Mouse (Mus musculus): ENCODE data around the gene Sidt1. TPM values are rescaled to one million over a fixed set of nuclear protein-coding genes. Genes with fewer than 3 reads are reported as not detected.
"Not testable (repeated sequence)": the region's sequence is repeated elsewhere in the genome, so short reads cannot be mapped to it uniquely, and the experiment has no call there.

The Sidt1 gene
- total RNA-seq, 4 experiments from 2014 or later: 30.7 to 36.5 (median 32.2) TPM

DNA sequence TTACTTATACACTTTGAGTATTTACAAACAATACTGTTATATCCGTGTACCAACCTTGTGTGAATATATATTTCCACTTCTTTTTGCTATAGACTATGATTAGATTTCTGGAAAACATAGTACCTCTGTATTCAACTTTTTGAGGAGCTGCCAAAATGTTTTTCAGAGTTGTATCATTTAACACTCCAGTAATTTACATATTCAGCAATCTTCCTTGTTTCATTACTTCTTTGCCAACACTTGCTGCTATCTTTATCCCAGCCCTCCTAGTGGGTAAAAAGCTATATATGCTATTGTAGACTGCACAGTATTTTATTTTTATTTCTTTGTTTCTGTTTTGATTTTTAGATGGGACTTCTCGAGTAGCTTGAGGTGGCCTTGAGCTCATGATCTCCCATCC, 29.2 kb downstream of the Sidt1 start:
- DNase-seq (ENCODE audit: low spot score in 2 of 2): no peak

DNA sequence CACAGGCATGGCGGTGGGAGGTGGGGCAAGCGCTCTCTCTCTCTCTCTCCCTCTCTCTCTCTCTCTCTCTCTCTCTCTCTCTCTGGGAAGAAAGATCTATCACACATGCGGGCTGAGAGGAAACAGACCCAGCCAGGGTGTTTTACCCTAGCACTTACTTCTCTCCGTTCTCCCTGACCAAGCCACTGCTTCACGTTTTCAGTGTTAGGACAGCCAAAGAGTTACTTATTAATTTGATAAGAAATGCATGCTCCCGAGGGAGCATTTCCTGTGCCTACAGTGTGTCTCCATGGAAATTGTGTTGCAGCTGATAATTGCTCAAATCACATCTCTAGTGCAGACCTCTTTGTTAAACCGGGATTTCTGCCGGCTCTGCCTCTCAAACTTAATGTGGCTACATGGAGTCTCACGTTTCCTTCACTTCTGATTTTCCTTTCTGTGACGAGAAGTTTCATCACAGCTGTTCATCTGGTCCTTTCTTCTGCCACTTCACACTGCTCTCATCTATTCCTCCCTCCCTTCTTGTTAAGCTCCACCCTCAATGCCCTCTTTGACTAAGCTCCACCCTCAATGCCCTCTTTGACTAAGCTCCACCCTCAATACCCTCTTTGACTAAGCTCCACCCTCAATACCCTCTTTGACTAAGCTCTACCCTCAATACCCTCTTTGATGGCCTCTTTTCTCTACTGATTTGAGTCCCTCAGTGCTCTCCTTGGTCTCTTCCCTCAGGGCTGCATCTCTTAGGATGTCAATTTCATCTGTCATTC, 30.7 kb downstream of the Sidt1 start:
- no peak for DNase-seq (ENCODE audit: low spot score in 2 of 2)

DNA sequence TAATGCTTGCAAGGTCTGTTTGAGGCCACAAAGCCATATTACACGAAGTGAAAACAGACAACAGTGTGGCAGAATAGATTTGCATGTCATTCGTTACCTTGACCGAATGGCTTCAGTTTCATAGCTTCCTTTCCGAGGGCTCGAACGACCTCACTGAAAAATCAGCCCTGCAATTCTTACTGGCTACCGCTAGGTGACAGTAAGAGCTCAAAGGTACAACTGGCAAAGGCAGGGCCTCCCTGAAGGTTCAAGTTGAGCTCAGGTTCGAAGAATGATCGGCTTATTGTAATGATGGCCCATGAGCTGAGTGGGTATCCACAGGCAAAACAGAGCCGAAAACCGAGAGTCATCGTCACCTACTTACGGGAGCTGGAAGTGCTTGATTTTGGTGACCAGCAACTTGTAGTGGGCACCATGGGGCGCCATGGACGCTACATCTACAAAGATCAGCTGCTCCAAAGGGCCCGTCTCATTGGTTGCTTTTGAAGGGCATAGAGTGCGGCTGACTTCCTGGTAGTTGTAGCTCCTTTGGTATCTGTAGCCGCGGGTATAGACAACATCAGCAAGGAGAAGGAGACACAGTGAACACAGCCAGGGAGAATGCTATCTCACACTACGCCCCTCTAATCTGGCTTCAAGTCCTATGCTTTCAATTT, 33.4 kb downstream of the Sidt1 start:
- no peak for DNase-seq (ENCODE audit: low spot score in 2 of 2)

DNA sequence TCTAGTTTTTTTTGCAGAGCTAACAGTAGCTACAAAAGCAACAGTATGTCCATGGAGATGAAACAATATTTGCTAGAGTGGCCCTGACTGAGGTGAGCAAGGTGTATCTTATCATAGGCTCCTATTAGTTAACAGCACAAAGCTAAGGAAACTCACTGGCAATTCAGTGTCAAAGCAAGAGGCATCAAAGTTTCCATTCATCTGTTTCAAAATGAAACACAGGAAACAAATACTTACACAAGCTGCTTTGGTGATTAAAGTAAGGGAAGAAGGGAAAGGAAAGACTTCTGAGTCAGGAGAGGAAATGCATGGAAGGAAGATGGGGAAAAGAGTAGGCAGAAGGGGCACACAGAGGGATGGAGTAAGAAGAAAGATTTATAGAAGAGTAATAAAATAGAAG, 39.0 kb downstream of the Sidt1 start:
- no peak for DNase-seq (ENCODE audit: low spot score in 2 of 2)

DNA sequence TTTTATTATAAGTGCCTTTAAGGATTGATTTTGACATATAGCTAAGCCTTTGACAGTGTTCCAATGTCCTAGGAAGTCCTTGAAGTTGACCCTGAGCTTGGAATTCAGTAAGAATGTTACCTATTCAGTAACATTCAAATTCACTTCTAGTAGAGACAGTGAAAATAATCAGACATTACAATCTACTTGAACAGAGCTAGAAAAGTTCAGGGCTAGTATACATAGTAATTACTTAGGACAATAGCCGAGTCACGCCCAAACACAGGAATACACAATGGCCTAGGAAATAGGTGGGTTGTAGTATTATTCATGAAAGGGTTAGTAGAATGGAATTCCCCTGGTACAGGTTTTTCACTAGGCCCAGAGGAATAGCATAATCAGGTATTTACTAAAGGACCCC, 40.3 kb downstream of the Sidt1 start:
- DNase-seq (ENCODE audit: low spot score in 2 of 2): not testable (repeated sequence)

DNA sequence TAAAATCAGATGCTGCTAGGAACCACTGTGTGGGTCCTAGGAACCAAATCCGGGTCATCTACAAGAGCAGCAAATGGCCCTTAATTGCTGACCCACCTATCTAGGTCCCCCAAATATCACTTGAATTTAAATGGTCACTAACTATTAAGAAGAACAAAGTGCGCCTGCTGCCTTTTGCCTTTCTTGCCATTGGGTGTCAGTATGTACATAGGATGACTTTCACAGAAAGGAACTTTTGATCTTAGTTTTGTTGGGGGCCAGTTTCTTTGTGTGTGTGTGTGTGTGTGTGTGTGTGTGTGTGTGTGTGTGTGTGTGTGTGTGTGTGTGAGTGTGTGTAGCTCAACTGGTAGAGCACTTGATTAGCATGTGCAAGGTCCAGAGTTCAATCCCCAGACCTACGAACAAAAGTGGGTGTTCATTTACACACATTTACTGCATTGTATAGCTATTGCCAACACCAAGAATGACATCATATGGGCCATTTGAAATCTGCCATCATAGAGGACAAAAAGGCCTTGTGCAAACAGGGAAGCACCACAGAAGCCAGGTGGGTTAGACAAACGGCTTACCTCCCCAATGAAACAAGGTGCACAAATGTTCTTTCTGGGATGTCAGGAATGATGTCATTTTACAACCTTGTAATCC, 43.9 kb downstream of the Sidt1 start:
- no peak for DNase-seq (ENCODE audit: low spot score in 2 of 2)

DNA sequence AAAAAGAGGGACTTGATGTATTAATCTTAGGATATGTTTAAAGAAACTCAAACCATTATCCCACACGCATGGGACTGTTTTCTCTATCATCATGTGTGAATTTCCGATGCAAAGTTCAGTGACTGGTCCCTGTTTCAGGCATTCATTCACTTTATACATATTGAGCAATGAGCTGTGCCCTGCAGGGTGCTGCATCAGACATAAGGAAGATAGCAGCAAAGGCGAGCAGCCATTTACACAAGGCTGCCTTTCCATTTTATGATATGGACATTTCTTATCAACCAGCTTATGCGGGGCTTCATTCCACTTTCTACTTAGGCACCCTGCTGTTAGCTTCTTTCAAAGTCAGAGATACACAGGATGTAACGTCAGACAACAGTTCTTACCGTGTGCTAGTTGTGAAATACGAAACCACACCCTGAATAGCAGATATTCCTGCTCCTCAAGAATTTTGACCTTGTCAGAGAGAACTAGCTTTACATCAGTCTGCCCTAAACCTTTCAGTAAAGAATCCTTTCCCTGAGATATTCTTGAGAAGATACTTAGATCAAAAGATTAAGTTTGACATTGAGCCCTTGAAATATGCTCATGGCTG, 45.5 kb downstream of the Sidt1 start:
- no peak for DNase-seq (ENCODE audit: low spot score in 2 of 2)

DNA sequence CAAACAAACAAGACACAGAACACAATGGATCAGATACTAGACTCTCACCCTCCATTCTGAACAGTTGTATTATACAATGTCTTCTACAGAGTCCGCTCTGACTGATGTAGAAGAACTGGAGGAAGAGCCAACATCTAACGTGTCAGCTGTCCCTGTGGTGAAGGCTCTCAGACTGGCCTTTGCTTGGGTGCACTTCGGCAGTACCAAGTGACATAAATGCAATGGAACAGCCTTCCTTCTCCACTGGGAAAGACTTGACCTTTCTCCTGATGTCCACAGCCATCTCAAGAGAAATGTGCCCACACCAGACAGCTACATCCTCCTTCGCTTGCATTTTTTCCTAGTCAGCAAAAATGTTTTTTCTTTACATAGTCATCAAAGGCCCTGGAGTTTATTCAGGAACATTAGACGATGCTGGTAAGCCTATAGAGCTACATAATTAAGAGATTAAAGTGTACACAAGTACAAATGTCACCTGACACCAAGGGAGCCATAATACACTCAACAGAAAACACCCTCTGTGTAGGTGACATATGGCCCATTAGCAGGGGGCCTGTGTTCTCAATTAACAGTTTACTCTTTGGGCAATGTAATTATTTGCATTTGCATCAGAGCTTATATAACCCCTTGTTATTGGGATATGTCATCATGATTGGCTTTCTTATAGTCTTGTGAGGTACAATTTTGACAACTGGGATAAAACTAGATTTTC, 50.2 kb downstream of the Sidt1 start:
- no peak for DNase-seq (ENCODE audit: low spot score in 2 of 2)

DNA sequence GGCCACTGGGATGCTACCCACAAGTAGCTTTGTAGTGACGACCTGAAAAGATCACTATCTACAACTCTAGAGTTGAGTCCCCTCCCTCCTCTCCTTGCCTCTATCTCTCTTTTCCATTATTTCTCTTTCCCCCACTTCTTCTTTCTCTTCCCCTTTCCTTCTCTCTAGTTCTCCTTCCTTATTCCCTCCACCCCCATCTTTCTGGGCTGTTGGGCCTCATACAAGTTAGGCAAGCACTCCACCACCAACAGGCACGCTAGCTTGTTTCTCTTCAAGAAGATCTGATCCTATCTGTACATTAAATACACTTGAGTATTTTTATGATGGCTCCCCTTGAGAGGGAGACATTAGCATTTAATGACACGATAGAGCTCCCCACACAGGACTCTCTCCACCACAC, 51.0 kb downstream of the Sidt1 start:
- DNase-seq (ENCODE audit: low spot score in 2 of 2): no peak

DNA sequence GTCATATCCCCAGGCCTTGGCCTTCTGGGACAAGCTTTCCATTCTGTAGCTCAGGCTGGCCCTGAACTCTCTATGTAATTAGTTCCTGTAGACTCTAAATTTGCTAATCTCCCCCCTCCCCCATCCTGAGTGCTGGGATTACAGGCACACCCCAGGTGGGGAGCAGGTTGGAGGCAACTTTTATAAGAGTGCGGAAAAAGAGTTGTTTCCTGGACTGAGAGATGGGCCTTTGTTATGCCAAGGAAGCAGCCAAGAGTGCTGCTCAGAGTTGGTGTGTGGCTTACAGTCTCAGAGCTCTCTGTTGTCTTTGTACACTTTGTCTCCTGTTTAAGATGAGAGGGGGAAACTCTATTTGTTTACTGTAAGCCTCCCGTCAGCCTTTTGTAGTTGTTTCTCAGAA, 52.2 kb downstream of the Sidt1 start:
- DNase-seq (ENCODE audit: low spot score in 2 of 2): no peak

DNA sequence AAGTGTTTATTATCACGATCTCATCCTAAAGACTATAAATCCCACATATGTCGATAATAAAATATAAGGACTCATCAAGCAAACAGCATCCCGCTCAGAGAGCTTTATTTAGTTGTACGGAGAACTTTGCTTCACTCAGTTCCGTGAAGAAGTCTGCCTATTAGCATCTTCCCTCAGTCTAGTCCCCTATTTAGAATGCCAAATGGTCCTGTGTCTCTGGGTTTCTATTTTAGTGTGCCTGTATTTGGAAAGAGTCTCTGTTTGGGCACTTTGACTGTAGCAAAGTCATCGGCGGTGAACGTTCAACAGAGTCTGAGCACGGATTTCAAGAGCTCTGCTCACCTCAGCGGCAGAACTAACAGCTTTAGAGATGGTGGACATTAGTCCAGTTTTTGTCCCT, 55.8 kb downstream of the Sidt1 start:
- no peak for DNase-seq (ENCODE audit: low spot score in 2 of 2)

DNA sequence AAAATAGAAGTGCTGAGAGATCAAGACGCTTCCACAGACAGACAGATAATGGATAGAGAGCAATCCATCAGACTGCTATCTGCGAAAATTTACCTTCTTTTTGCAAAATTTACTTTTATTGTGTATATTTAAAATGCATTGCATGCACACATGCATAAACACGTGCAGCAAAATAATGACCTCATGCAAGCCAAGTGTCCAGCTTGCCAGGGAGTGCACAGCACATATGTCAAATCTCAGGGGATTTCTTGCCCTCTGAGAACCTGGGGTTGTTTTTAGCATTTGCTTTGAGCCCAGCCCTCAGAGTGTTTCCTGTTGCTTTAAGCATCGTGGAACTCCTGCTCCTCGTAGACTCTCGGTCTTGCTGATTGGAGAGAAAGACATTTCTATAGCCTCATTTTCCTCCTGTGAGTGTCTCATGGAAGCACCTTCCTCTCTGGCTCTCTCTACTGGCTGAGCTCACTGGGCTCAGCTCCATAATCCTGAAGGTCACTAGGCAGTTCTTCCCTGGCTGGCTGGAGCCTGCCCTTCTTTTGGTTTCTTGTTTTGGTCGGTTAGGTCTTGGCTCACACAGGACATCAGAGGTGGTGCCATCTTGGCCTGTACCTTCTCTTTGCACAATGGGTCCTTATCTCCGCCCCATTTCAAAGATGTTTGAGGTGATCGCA, 61.5 kb downstream of the Sidt1 start:
- DNase-seq (ENCODE audit: low spot score in 2 of 2): no peak

DNA sequence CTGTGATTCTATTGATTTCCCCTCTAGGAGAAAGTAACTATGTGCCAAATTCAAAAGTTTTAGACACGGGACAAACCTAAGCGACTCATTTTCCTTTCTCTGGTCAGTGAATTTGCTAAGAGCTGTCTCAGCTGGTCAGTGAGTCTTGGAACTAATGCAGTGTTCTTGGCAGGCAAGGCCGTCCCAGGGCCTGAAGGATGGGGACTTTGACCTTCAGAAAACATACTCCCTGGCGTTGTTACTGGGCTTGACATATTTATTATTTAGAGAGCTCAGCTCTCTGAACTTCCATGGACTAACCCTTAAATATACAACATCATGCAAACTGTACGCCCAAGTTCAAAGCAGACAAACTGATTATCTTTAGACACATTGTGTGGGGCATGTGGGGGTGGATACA, 62.4 kb downstream of the Sidt1 start:
- no peak for DNase-seq (ENCODE audit: low spot score in 2 of 2)

DNA sequence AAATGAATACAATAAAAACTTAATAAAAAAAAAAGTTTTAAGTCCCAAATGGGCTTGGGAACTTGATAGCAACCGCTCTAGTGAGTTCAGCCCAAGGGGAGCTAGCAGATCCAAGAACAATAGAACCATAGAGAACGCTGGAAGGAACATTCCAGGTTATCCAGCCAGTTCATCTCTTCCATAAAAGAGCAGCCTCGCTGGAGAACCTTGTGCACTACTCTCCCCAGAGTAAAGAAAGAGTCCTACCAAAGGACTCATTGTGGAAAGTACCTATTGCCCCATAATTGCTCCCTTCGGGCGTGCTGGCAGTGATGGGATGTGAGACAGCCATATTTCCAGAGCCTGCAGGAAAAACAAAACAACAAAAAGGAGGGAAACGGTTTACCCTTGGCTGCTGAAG, 63.4 kb downstream of the Sidt1 start:
- DNase-seq (ENCODE audit: low spot score in 2 of 2): no peak

DNA sequence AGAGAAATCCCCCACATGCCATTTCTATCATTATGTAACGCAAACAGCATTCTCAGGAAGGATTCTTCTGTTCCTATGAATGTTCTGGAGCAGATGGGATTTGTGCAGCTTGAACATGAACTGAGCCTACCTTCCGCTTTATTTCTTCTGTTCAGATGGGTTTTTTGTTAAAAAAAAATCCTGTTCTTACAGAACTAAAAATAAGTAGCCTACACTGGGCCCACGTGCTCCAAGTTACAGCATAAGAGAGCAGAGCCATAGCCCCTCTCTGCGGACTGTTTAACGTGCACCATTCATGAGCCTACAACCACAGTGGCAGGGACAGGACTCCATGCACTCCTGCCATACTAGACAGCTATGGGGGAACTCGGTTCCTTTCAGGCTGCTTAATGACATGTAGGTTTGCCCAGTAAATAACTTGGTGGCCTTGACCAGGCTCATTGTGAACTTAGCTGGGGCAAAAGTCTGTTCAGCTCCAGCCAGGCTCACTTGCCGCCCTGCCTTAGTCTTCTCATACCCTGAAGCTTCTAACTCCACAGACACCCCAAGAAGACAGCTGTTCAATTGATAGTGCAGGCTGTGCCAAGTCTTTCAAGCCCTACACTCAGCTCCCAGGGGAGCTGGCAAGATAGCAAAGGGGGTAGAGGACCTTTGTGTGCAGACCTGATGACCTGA, 64.3 kb downstream of the Sidt1 start:
- DNase-seq (ENCODE audit: low spot score in 2 of 2): peak in 1 of 2 experiments; percentile 68

DNA sequence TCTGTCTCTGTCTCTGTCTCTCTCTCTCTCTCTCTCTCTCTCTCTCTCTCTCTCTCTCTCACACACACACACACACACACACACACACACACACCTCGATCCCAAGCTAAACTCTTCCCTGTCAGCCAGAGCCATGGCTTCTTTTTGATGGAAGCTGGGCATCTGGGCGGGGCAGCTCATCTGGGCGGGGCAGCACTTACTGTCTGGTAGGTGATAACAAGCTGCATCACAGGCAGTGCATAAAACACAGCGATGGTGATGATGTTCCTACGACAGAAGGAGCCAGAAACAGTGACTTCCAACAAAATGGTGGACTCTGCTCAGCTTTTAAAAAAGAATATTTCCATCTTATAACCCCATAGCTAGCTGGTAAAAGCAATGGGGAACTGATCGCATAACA, 67.4 kb downstream of the Sidt1 start:
- no peak for DNase-seq (ENCODE audit: low spot score in 2 of 2)

DNA sequence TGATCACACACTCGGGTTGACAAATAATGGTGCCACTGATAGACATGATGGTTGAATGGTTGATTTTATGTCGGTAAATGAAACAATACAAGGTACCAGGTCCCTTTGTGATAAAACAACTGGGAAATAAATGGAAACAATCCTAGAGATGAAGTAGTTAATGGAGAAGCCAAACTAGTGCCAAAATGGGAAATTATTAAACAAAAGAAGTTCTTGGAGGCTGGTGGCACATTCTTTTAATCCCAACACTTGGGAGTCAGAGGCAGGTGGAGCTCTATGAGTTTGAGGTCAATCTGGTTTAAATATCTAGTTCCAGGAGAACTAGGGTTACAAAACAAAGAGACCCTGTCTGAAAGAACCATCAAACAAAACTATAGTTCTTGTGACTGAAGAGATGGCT, 68.1 kb downstream of the Sidt1 start:
- no peak for DNase-seq (ENCODE audit: low spot score in 2 of 2)

DNA sequence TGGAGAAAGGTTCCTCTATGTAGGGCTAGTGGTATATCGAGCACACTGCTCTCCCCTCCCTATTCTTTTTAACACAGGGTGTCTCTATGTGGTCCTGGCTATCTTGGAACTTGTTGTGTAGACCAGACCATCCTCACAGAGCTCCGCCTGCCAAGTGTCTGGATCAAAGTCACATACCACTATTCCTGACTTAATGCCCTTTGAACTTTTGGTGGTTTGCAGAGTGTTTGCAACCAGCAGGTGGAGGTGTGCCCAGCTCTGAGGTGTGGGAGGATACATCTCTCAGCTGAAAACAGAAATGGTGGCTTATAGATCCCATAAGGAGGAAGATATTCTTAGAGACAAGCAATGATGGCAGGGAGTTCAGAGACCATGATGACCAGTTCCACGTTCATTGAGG, 75.5 kb downstream of the Sidt1 start:
- DNase-seq (ENCODE audit: low spot score in 2 of 2): no peak

DNA sequence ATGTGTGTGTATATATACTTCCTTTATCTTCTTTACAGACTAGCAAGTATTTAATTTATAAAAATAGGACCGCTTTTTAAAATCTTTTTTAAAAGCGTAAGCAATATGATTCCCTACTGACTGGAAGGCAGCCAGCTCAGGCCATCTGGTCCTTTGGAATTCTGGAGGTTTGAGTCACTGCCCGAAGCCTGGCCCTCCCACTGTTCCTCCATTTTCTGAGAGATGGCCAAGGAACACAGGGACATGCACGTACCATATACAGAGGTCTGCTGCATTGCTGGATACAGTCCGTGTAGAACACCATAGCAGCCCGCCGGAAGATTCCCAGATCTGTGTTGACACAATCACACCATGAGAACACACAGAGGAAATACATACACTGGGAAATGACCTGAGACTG, 78.3 kb downstream of the Sidt1 start:
- peak in 1 of 2 experiments; percentile 45 for DNase-seq (ENCODE audit: low spot score in 2 of 2)

DNA sequence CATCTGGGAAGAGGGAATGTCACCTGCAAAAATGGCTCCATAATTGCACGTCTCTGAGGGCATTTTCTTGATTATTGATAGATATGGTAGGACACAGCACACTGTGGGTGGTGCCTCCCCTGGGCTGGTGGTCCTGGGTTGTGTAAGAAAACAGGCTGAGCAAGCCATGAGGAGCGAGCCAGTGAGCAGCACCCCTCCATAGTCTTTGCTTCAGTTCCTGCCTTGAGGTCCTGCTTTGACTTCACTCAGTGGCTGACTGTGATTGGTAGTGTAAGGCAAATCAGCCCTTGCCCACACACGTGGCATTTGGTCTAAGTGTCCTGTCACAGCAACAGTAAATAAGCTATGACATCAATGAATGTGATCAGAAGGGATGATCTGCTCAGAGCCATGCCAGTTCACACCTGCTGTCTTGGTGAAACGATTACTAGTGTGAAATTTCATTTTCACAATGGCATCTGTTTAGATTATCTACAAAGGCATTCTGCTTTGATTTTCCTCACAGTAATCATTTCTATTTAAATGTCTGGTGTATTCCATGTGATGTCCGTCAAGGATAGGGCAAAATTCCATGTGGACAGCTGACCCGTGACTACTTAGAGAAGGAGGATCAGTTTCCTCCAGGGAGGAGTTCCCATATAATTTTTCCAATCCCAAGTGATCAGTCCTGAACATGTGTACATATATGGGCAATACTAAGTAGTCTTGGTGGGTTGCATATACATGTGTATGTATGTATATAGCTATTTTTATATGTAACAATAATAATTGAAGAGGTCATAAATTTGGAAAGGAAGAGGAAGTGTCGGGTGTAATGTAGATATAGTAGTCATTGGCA, 79.0 kb downstream of the Sidt1 start:
- DNase-seq (ENCODE audit: low spot score in 2 of 2): no peak

Data from left cerebral cortex, adult 8-10 months (tissue).